Mouse (Mus musculus) adrenal gland, postnatal 25 days (tissue): ENCODE measurements at regions not wholly inside any gene's neighbourhood (a gene's known extent, or its start where the extent isn't known, plus 50 kb on each side); places are given as distances from the start of the nearest gene placed in this dataset.
A peak's percentile ranks its signal among the peaks of the same experiment; 100 is the strongest.

ENCODE experiments used
- DNase-seq: peaks from one replicate; pipeline ENCODE4 v3.0.0; 2021; ENCODE audit warnings: mixed read lengths

- DNase-seq: no peak
These were observed 430.8 kb downstream of the Zfp536 start for GRCm38 (mm10) chr7:37342613-37343012.

- DNase-seq: no peak
These were observed 430.3 kb downstream of the Zfp536 start for GRCm38 (mm10) chr7:37343021-37343593.

- no peak for DNase-seq
These were observed 429.7 kb downstream of the Zfp536 start for GRCm38 (mm10) chr7:37343691-37344233.

- peak; percentile 42 for DNase-seq
These were observed 427.4 kb downstream of the Zfp536 start for GRCm38 (mm10) chr7:37346041-37346440.

- DNase-seq: peak; percentile 86
These were observed 415.6 kb downstream of the Zfp536 start for GRCm38 (mm10) chr7:37357647-37358395.

GRCm38 (mm10) chr7:37358492-37358891 is 414.9 kb downstream of the Zfp536 start:
- DNase-seq: no peak

GRCm38 (mm10) chr7:37359473-37359872 is 414.0 kb downstream of the Zfp536 start:
- no peak for DNase-seq

GRCm38 (mm10) chr7:37360171-37360570 is 413.3 kb downstream of the Zfp536 start:
- DNase-seq: peak; percentile 20

- DNase-seq: peak; percentile 35
These were observed 411.5 kb downstream of the Zfp536 start for GRCm38 (mm10) chr7:37361802-37362441.

GRCm38 (mm10) chr7:37362879-37363278 is 410.6 kb downstream of the Zfp536 start:
- DNase-seq: no peak

- no peak for DNase-seq
These were observed 409.7 kb downstream of the Zfp536 start for GRCm38 (mm10) chr7:37363629-37364175.

GRCm38 (mm10) chr7:37364221-37364620 is 409.2 kb downstream of the Zfp536 start:
- DNase-seq: no peak

- DNase-seq: no peak
These were observed 407.4 kb downstream of the Zfp536 start for GRCm38 (mm10) chr7:37366006-37366405.

- no peak for DNase-seq
These were observed 403.7 kb downstream of the Zfp536 start for GRCm38 (mm10) chr7:37369698-37370097.

- DNase-seq: peak; percentile 71
These were observed 399.6 kb downstream of the Zfp536 start for GRCm38 (mm10) chr7:37373864-37374263.

- DNase-seq: no peak
These were observed 398.4 kb downstream of the Zfp536 start for GRCm38 (mm10) chr7:37375044-37375443.

GRCm38 (mm10) chr7:37375591-37375990 is 397.9 kb downstream of the Zfp536 start:
- no peak for DNase-seq

GRCm38 (mm10) chr7:37376207-37376606 is 397.2 kb downstream of the Zfp536 start:
- no peak for DNase-seq

GRCm38 (mm10) chr7:37377889-37378521 is 395.4 kb downstream of the Zfp536 start:
- DNase-seq: no peak

- DNase-seq: no peak
These were observed 385.6 kb downstream of the Zfp536 start for GRCm38 (mm10) chr7:37387871-37388270.

- no peak for DNase-seq
These were observed 384.4 kb downstream of the Zfp536 start for GRCm38 (mm10) chr7:37388843-37389702.
